Mouse (Mus musculus): ENCODE data around the gene Tyk2.

The Tyk2 gene

DNA sequence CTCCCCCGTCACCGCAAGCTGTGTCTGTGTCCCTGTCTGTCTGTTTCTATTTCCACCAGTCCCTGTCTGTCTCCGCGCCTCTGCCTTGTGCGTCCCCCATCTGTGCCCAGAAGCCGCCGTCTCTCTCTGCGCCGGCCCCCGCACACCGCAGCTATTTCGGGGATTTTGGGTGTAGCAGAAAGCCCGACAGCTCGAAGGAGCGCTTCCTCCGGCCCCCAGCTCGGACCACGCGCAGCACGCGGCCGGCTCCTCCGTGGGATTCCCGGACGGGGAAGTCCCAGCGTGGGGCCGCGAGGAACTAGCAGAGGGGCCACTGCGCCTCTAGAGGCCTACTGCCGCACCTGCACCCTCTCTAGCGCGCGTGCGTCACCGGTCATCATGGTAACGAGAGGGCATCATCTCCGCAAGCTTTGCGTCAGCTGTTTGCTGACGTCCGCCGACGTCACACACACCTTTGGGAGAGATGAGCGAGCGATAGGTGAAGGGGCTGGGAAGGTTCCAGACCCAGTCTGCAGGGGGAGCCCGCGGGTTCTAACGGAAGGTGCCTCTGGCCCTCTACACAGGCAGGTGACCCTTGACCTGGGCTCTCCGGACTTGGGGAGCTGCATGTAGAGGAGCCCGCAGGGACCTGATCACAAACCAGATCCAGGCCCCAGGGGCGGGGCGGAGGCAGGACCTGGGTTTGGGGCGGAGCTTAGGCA, 30.3 kb upstream of the Tyk2 start:
- ChIA-PET POLR2A (interaction anchor here in 3 of 4 experiments (0.6 to 3.4 kb wide), 44 partner anchors 9 to 563 kb away, joined by 3 to 20 read pairs (median 4); partner anchors contain the start of genes Gm38431 (in 3 of the 3), Raver1 (in 3 of the 3), Cdkn2d (in 2 of the 3) and Icam1 (in 2 of the 3)), CTCF (interaction anchor here (0.6 to 2.2 kb wide), 62 partner anchors 7 to 421 kb away, joined by 3 to 27 read pairs (median 4); partner anchors contain the start of genes Cdkn2d (in 2 of the 4), Icam4 (in 1 of the 4), Icam5 (in 1 of the 4) and Qtrt1 (in 1 of the 4))

DNA sequence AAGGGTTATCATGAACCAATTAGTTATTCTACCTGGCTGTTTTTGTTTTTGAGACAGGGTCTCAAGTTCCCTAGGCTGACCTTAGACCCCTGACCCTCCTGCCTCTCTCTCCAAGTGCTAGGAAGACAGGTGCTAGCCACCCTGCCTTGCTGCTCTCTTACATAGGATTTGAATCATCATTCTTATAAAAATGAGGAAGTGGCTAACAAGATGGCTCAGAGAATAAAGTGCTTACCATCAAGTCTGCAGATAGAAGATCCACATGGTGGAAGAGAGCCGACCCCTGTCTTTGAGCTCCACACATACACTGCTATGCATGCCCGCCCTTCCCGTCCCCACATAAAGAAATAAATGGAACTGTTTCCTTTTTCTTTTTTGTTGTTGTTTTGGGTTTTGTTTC, 23.7 kb upstream of the Tyk2 start:
- POLR2A ChIA-PET = interaction anchor here in 2 of 4 experiments (1.4 to 3.0 kb wide), 4 partner anchors 17 to 212 kb away, joined by 3 to 18 read pairs (median 3); partner anchors contain the start of genes Gm38431 (in 1 of the 2) and Raver1 (in 1 of the 2)
- CTCF ChIA-PET = interaction anchor here in 2 of 4 experiments (1.1 to 2.9 kb wide), 2 partner anchors 13 to 202 kb away, joined by 4 to 8 read pairs; no protein-coding TSS in a partner anchor

DNA sequence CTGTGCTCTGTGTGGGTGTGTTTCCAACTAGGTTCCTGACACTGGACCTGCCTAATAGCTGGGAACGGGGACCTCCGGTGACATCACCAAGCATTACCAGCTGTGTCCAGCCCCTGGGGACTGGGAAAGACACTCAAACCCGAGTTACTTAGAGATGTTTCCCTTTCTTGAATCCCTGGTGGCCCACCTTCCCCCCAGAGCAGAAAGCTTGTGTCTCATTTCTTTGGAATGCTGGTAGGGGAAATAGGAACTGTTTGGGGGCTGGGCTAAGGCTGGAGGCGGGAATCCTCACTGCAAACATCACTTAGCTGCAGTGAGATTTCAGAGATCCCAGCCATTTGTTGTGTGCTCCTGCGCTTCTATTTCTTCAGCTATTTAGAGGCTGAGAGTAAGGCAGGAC, 22.8 kb upstream of the Tyk2 start:
- ChIA-PET POLR2A (interaction anchor here in 2 of 4 experiments (0.8 to 3.0 kb wide), 20 partner anchors 11 to 512 kb away, joined by 3 to 18 read pairs (median 3); partner anchors contain the start of genes Cdkn2d (in 1 of the 2), Gm38431 (in 1 of the 2), Pde4a (in 1 of the 2) and Raver1 (in 1 of the 2)), CTCF (interaction anchor here in 3 of 4 experiments (0.7 to 3.3 kb wide), 19 partner anchors 8 to 312 kb away, joined by 3 to 25 read pairs (median 3); partner anchors contain the start of genes Icam4 (in 1 of the 3) and Pde4a (in 1 of the 3))

DNA sequence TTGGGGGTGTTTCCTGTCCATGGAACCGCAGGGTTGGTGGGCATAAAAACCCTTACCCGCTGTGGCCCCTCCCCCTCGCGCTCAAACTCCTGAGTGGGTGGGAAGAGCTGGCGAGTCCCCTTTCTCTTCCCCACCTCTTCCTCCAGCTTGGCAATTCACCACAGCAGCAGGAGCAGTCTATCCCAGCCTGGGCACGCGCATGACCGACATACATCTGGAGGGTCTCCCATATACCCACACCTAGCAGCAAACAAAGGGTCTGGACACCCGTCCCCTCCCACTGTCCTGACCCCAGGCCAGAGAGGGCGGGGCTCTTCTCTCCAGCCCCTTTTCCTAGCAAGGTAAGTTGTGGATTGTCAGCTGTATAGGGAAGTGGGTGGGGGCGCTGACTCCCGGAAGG, 22.3 kb upstream of the Tyk2 start:
- ChIA-PET CTCF (interaction anchor here (0.5 to 3.3 kb wide), 23 partner anchors 8 to 313 kb away, joined by 3 to 25 read pairs (median 3); partner anchors contain the start of genes Icam4 (in 1 of the 4) and Pde4a (in 1 of the 4)), POLR2A (interaction anchor here in 3 of 4 experiments (0.8 to 3.0 kb wide), 21 partner anchors 11 to 511 kb away, joined by 3 to 18 read pairs (median 3); partner anchors contain the start of genes Pde4a (in 2 of the 3), Cdkn2d (in 1 of the 3), Gm38431 (in 1 of the 3) and Raver1 (in 1 of the 3))

DNA sequence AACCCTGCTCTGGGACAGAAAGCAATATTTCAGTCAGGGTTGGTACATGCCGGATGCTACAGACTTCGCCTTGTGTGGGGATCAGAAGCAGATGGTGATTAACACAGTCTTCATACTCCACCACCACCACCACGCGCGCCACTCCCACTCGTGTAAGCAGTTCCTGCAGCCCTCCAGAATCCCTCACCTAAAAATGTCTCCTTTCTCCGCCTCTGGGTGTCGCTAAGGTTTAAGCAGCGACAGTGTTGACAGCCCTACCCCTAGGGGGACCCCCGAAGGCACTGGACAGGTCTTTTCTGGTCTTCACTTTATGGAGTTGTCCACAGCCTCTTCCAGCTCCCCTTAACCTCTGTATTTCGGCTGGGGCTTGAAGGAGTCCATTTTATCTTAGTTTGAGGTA, 21.7 kb upstream of the Tyk2 start:
- ChIA-PET POLR2A (interaction anchor here (0.6 to 3.0 kb wide), 13 partner anchors 9 to 580 kb away, joined by 3 to 18 read pairs (median 3); partner anchors contain the start of genes Cdkn2d (in 1 of the 4), Gm38431 (in 1 of the 4), Pde4a (in 1 of the 4) and Raver1 (in 1 of the 4)), CTCF (interaction anchor here in 3 of 4 experiments (0.5 to 3.3 kb wide), 15 partner anchors 9 to 275 kb away, joined by 3 to 25 read pairs (median 3); no protein-coding TSS in a partner anchor)

DNA sequence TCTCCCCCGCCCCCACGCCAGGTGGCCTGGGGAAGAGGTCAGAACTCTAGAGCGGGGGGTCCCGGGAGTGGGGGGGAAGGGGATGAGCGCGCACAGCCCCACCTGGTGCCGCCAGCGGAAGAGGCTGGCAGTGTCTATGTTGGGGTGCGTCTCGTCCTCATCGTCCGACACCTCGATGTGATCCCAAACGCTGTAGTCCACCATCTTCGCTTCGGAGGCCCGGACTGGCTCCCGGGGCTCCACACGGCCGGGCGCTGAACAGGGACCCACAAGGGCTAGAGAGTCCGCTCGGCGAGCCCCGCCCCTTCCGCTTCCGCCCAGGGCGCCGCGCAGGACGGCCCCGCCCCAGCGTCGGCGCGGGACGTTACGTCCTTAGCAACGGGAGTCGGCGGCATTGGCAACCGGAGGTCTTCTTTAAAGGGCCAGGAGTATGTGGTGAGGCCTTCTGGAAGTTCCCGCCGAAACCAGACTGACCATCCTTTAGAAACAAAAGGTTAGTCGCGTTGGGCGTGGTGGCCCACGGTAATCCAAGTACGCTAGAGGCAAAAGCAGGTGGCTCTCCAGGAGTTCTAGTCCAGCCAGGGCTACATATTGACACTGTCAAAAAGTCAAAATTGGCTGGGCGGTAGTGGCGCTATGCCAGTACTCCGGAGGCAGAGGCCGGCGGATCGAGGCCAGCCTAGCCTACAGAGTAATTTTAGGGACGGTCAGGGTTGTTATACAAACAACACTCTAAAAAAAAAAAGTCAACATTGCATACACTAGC, 18.8 kb upstream of the Tyk2 start, which contains the start of gene Cdc37:
Gene Cdc37, minus strand, starts transcription at position 329 of the 766 bp plus-strand sequence.
- ChIA-PET CTCF (no interaction called here), POLR2A (interaction anchor here in 2 of 4 experiments (0.6 to 0.8 kb wide), 2 partner anchors 50 to 58 kb away, joined by 3 to 5 read pairs; partner anchors contain the start of genes Gm38431 (in 1 of the 2) and Raver1 (in 1 of the 2))

DNA sequence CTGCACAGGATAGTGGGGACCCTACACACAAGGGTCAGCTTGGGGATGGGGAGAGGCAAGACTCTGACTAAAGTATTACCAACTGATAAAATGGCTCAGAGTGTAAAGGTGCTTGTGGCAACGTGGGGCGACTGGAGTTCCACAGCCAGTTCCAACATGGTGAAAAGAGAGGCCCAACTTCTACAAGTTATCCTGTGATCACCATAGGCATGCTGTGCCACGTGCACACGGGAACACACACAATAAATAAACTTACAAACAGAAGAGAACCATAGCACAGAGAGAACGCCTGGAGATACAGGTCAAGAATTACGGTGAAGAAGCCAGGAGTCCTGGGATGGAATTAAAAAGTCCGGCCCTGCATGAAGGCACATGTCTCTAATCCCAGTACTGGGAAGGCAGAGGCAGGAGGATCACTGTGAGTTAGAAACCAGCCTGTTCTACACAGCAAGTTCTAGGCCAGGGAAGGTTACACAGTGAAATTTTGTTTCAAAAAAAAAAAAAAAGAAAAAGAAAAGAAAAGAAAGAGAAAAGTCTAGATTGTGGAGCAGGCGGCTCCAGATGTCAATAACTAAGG, 18.1 kb upstream of the Tyk2 start:
- ChIA-PET POLR2A (interaction anchor here in 1 of 4 experiments (0.7 to 1.1 kb wide), 2 partner anchors 17 to 170 kb away, joined by 3 to 4 read pairs; partner anchors contain the start of gene Pde4a), CTCF (no interaction called here)

DNA sequence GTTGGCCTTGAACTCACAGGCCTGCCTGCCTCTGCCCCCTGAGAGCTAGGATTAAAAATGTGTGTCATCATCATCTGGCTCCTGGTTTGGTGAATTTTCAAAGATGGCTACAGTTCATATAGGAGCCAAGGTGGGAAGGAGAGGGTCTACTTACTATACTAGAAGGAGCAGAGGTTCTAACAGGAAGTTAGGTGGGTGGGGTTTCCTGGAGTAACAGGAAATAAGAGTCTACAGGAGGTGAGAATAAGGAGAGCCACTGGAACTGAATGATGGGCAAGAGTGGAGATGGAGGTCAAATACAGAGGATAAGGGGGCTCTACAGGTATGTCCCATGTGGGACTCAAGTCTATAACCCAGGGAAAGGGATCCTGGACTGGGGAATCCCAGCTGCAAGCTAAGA, 17.4 kb upstream of the Tyk2 start:
- POLR2A ChIA-PET = interaction anchor here in 3 of 4 experiments (0.6 to 1.1 kb wide), 8 partner anchors 18 to 169 kb away, joined by 3 to 4 read pairs (median 3); partner anchors contain the start of genes Gm38431 (in 2 of the 3), Raver1 (in 2 of the 3) and Pde4a (in 1 of the 3)
- CTCF ChIA-PET = interaction anchor here in 1 of 4 experiments (0.6 kb wide), 1 partner anchor 11 kb away, joined by 3 read pairs; no protein-coding TSS in a partner anchor

DNA sequence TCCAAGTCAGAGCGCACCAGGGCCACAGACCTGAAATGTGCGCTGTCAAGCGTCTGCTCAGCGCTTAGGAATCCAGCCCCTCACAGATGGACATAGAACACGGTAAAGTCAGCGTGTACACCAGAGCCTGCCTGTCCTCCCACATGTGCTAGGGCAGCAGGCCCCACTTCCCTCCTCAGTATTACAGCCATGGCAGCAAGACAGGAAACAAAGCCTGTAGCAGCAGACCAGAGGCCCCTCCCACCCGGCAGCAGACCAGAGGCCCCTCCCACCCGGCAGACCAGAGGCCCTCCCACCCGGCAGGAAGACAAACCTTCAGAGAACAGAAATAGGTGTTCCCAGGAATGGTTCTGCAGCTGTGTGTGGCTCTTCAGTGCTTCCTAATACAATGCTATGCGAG, 15.7 kb upstream of the Tyk2 start:
- CTCF ChIA-PET = interaction anchor here in 3 of 4 experiments (0.9 to 1.5 kb wide), 4 partner anchors 9 to 76 kb away, joined by 3 to 5 read pairs (median 3); no protein-coding TSS in a partner anchor
- POLR2A ChIA-PET = interaction anchor here in 3 of 4 experiments (0.6 to 2.0 kb wide), 5 partner anchors 10 to 399 kb away, joined by 3 to 11 read pairs (median 6); partner anchors contain the start of genes Gm38431 (in 2 of the 3), Raver1 (in 2 of the 3) and Icam1 (in 1 of the 3)

DNA sequence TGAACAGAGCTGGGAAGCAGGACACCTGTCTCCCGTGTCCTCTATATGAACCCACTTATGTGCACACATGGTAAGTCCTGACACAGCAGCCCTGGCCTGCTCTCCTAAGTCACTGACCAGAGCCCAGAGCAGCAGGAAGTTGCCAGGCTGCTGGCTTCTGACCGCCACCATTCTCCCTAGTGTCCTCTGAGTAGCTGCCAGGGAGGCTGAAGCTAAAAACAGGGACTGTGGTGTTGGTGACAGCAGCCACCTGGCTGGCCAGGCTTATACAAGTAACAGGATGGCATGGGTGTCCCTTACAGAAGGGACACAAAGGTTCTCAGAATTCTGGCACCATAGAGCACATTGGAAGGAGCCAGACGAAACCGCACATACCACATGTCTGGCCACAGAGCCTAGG, 14.4 kb upstream of the Tyk2 start:
- CTCF ChIA-PET = interaction anchor here in 2 of 4 experiments (0.6 to 1.7 kb wide), 5 partner anchors 8 to 275 kb away, joined by 3 to 6 read pairs (median 3); partner anchors contain the start of gene Icam4 (in 1 of the 2)
- POLR2A ChIA-PET = interaction anchor here in 2 of 4 experiments (0.6 to 2.0 kb wide), 13 partner anchors 8 to 400 kb away, joined by 3 to 11 read pairs (median 4); partner anchors contain the start of genes Gm38431 (in 2 of the 2), Raver1 (in 2 of the 2), Icam1 (in 1 of the 2) and Icam5 (in 1 of the 2)

DNA sequence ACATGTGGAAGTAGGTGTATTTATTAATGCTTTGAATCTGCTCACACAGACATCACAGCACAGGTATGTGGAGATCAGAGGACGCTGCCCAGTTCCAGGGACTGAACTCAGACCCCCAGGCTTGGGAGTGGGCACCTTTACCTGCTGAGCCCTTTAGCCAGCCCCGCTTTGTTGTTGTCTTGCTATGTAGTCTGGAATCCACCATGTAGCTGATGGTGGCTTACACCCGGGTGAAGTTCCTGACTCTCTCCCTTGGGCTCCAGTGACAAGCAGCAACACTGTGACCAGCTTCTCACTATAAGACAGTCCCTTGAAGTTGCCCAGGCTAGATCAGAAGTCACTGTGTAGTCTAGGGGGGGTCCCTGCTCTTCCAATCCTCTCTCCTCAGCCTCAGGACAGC, 13.3 kb upstream of the Tyk2 start:
- POLR2A ChIA-PET = interaction anchor here in 1 of 4 experiments (0.9 to 1.4 kb wide), 2 partner anchors 13 to 113 kb away, joined by 3 read pairs; partner anchors contain the start of genes Icam5 and Tyk2

DNA sequence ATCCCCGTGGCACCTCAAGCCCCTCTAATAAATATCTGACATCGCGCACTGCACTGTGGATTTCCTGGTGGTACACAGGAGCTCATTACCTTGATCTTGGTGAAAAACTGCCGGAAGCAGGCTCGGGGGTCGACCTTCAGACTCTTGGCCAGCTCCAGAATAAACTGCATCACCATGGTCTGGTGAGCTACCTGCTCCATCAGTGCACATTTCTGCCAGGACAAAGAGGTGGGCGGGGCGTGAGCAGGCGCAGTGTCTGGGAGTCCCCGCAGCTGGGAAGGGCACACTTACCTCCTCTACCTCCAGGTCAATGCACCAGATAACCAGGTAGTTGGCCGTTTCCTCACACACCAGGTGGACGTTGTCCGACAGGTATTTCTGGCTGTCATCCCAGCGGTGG, 10.9 kb upstream of the Tyk2 start:
- POLR2A ChIA-PET = interaction anchor here in 3 of 4 experiments (0.8 to 9.8 kb wide), 12 partner anchors 11 to 264 kb away, joined by 3 to 52 read pairs (median 4); partner anchors contain the start of genes Gm38431 (in 2 of the 3), Raver1 (in 2 of the 3) and Tyk2 (in 1 of the 3)
- CTCF ChIA-PET = interaction anchor here in 1 of 4 experiments (0.6 kb wide), 1 partner anchor 27 kb away, joined by 4 read pairs; no protein-coding TSS in a partner anchor

More for the DNA sequence above, 13.3 kb upstream of the Tyk2 start:
- CTCF ChIA-PET = interaction anchor here in 2 of 4 experiments (0.6 to 1.7 kb wide), 3 partner anchors 11 to 115 kb away, joined by 3 read pairs; partner anchors contain the start of gene Icam4 (in 1 of the 2)

DNA sequence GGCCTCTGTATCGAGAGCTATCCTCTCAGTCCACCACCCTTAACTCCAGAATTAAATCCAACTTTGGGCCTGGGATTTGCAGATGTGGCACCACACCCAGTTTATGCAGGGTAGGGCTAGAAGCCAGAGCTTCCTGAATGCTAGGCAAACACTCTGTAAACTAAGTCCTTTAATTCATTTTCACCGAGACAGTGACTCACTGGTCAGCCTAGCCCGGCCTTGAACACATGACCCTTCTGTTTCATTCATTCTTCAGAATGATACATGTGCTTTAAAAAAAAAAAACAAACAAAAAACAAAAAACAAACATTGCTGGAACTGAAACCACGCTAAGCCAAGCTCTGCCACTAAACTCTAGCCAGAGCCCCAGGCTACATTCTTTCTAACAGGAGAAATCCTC, 7.3 kb upstream of the Tyk2 start:
- ChIA-PET POLR2A (interaction anchor here in 3 of 4 experiments (0.6 to 9.8 kb wide), 14 partner anchors 8 to 247 kb away, joined by 3 to 52 read pairs (median 5); partner anchors contain the start of genes Gm38431 (in 2 of the 3), Raver1 (in 2 of the 3), Eif3g (in 1 of the 3) and Fdx1l (in 1 of the 3)), CTCF (interaction anchor here in 3 of 4 experiments (0.6 to 0.8 kb wide), 4 partner anchors 12 to 127 kb away, joined by 3 to 4 read pairs (median 3); partner anchors contain the start of gene Atg4d (in 1 of the 3))

DNA sequence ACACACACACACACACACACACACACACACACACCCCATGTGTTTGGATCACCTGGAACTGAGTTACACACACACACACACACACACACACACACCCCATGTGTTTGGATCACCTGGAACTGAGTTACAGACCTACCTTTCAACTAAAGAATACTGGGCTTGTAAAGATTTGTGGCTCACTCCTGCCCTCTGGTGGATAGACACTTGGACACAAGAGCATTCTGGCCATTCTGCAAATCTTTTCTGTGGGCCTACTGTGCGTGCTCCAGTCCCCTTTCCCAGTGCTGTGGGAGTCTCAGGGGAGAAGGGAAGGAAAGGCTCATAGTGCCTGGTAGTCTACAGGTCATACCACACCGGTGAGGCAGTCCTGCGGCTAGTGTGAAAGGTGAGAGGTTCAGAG, 6.2 kb upstream of the Tyk2 start:
- POLR2A ChIA-PET = interaction anchor here (0.6 to 9.8 kb wide), 42 partner anchors 9 to 279 kb away, joined by 3 to 52 read pairs (median 4); partner anchors contain the start of genes Eif3g (in 2 of the 4), Fdx1l (in 2 of the 4), Gm38431 (in 2 of the 4) and Raver1 (in 2 of the 4)
- CTCF ChIA-PET = interaction anchor here (0.5 to 2.1 kb wide), 59 partner anchors 9 to 1422 kb away, joined by 3 to 16 read pairs (median 4); partner anchors contain the start of genes Eif3g (in 2 of the 4), Gm38431 (in 1 of the 4), Icam1 (in 1 of the 4) and Raver1 (in 1 of the 4)

DNA sequence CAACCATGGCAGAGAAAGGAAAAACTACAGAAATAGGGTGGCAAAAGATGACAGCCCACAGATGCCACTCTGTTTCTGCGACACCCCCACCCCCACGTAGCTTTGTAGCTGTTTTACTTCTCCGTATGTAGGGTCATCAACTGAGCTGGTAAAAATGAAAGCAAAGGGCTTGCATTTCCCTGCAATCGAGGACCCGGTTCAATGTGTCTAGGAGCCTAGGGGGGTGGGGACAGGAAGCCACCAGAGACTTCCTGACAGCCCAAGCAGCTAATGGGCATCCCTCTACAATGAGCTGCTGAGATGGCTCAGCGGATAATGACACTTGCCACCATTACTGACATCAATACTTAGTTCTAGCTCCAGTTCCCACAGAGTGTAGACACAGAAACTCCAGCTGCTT, 5.4 kb upstream of the Tyk2 start:
- ChIA-PET CTCF (interaction anchor here (0.6 to 2.1 kb wide), 43 partner anchors 9 to 1423 kb away, joined by 3 to 16 read pairs (median 5); partner anchors contain the start of genes Eif3g (in 2 of the 4), Gm38431 (in 1 of the 4), Icam1 (in 1 of the 4) and Raver1 (in 1 of the 4)), POLR2A (interaction anchor here (0.6 to 9.8 kb wide), 39 partner anchors 10 to 396 kb away, joined by 3 to 52 read pairs (median 4); partner anchors contain the start of genes Fdx1l (in 2 of the 4), Gm38431 (in 2 of the 4), Icam1 (in 2 of the 4) and Raver1 (in 2 of the 4))

Measured in embryonic stem cell, embryonic (primary cell).